Mouse (Mus musculus) olfactory bulb, adult 2 months (tissue): ENCODE measurements at regions not wholly inside any gene's neighbourhood (a gene's known extent, or its start where the extent isn't known, plus 50 kb on each side); places are given as distances from the start of the nearest gene placed in this dataset.

Experiments
- CTCF ChIP-seq: fragments of 200-500 bp; IDR thresholded peaks from 2 replicates; pipeline ENCODE4 v1.5.1; 2012; ENCODE audit warnings: low read depth, mild to moderate bottlenecking, low read length, moderate library complexity; ENCODE audit not compliant: insufficient read depth
- POLR2A ChIP-seq: fragments of 200-500 bp; IDR thresholded peaks from 2 replicates; pipeline ENCODE4 v1.6.1; 2012; ENCODE audit warnings: mild to moderate bottlenecking, low read depth, low read length, moderate library complexity; ENCODE audit not compliant: insufficient read depth

DNA sequence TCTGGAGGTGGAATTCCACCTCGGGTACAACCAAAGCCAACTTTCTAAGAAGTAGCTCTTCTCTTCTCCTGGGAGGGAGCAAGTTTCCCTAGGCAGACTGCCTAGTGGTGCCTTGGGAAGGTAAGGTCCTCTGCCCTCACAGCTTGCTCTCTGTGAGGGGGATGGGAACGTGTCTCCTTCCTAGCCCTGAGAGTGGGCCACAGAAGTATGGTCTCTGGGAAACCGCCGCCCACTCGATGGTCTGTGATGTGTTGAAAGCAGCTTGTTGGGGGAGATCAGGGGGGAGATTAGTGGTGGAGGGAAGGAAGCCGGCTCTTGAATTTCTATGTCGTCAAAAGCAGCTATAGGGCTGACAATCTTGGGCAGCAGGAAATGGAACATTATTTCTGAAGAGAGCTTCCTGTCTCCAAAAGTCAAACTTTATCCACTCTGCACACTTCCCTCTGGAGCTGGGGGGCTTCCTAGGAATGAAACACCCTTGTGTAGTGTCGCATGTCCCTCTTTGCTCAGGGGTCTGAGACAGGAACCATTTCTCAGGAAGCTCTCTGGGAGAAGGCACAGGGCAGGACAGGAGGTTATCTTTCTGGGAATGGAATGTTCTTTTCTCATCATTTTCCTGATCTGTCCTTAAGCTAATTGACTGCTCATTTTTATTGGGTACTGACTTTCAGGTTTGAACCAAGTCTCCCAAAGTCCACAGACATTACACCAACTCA is 113.8 kb upstream of the Nr5a2 start:
- TF ChIP-seq POLR2A (no peak), CTCF (no peak)
